Mouse (Mus musculus) spleen, adult 18-20 months (tissue): Measurements from ENCODE around the gene Cfap126.

Experiments
- DNase-seq, 2 experiments: peaks; one replicate each; pipeline ENCODE4 v3.0.0; 2022; ENCODE audit warnings: mixed read lengths in 2 of 2

Gene Cfap126

GRCm38 (mm10) chr1:171096110-171096964 lies 17.4 kb upstream of the Cfap126 start:
- no peak for DNase-seq

GRCm38 (mm10) chr1:171097136-171097535 lies 16.6 kb upstream of the Cfap126 start:
- no peak for DNase-seq

- DNase-seq: no peak
These were observed 16.1 kb upstream of the Cfap126 start for GRCm38 (mm10) chr1:171097612-171098011.

- no peak for DNase-seq
These were observed 12.7 kb upstream of the Cfap126 start for GRCm38 (mm10) chr1:171101033-171101432.

- DNase-seq: peak; percentile 66 to 78
These were observed 11.8 kb upstream of the Cfap126 start for GRCm38 (mm10) chr1:171101733-171102546.

DNA sequence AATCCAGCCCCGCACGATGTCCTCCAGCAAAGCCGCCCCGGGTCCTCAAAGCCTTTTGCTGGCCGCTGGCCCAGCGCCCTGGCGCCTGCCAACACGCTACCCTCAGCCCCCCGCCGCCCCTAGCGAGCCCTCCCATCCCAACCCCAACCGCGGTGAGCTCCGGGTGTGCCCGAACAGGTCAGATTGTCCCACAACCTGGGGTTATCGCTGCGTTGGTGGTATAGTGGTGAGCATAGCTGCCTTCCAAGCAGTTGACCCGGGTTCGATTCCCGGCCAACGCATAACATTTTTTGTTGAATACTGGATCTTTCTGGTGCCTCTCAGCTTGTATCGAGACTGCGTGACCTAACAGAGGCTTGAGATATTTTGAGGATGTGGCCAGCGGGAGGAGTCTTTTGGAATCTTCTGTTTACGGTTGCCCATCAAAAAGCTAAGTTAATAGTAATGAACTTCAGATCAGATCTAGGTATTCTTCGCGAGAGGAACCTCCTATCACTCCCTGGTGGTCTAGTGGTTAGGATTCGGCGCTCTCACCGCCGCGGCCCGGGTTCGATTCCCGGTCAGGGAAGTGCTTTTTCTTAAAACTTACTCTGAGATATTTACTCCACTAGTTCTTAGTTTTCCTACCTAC lies 11.1 kb upstream of the Cfap126 start:
- peak; percentile 68 to 82 for DNase-seq

- DNase-seq: peak in 1 of 2 experiments; percentile 15
These were observed 10.4 kb upstream of the Cfap126 start for GRCm38 (mm10) chr1:171103179-171103840.

DNA sequence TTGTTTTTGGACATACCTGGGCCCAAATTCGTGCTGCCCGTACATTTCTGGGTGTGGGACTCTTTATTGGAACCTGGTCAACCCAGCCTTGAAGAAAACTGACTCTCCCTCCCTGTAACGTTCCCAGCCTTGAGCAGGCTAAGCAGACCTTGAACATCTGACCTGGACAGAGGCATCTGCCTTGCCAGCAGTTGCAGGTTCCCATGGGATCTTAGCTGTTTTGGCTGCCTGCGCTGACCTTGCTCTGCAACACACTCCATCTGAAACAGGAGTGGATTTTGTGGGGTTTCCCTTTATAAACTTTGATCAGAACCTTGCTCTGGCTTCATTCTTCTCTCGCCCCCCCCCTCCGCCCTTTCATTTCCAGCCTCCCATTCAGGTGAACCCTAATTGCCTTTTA lies 8.5 kb upstream of the Cfap126 start:
- DNase-seq: no peak

GRCm38 (mm10) chr1:171109620-171110019 lies 4.1 kb upstream of the Cfap126 start:
- no peak for DNase-seq

GRCm38 (mm10) chr1:171110659-171111019 lies 3.1 kb upstream of the Cfap126 start:
- no peak for DNase-seq

DNA sequence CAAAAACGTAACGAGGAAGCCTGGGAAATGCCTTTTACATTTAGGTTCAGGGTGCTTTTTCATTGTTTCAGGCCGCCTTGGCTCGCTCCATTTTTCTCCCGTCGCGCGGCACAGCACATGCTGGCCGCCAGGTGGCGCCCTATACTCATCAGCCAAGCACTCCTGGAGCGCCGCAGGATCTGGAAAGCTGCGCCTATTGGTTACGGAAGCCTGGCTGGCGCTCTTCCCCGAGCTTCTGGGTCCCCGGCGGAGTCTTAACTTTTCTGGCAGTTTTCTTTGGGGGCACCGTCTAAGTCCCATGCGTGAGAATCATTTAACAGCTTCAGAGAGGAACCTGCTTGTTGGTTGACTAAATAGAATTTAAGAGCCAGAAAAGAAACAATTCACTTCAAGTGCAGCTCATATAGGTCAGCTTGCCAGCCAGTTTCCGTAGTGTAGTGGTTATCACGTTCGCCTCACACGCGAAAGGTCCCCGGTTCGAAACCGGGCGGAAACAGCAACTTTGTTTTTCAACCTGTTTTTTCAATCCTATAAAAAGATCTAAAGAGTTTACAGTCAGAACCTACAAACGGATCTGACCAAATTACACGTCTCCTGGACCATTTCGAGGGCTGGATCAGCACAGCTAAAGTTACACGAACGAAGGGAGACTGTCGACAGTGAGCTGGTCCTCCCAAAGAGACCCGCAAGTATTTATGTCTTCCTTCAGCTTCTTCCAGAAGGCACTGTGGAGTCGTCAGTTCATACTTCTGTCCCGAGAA lies 2.5 kb upstream of the Cfap126 start:
- peak; percentile 78 to 89 for DNase-seq

- DNase-seq: no peak
These were observed 1.7 kb upstream of the Cfap126 start for GRCm38 (mm10) chr1:171111781-171112575.

DNA sequence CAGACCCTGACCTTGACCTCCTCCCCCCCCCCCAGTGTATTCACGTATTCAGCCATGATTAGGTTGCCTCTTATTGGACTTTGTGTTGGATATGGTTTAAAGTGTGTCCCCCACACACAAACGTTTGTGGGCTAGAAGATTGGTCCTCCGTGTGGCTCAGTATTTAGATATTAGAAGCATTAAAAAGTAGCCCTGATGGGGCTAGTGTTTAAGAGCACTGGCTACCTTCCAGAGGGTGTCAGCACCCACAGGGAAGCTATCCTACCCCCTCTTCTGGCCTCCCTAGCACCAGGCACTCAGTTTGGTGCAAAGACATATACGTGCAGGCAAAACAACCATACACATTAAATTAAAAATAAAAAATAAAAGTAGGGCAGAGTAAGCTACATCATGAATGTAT lies 732 bp upstream of the Cfap126 start:
- no peak for DNase-seq

- no peak for DNase-seq
These were observed 2.6 kb downstream of the Cfap126 start for GRCm38 (mm10) chr1:171116280-171116679.

GRCm38 (mm10) chr1:171118269-171118684 lies 4.6 kb downstream of the Cfap126 start:
- peak in 1 of 2 experiments; percentile 34 for DNase-seq

GRCm38 (mm10) chr1:171118996-171119395 lies 5.3 kb downstream of the Cfap126 start:
- no peak for DNase-seq

DNA sequence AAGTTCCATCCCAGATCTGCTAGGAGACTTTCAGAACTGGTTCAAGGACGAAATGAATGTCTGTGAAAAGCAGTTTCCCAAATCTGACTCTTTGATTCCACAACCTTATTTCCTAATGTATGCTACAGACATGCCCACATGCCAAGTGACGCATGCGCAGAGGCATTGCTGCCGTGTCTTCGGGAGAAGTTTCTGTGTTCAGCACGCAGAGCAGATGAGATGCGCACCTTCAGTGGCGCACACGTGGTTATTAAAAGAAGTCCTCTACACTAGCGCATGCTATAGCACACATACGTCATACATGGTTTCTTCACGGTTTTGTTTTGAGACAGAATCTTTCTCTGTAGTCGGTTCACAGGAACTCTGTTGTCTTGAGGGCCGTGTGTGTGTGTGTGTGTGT lies 5.7 kb downstream of the Cfap126 start:
- DNase-seq: no peak

DNA sequence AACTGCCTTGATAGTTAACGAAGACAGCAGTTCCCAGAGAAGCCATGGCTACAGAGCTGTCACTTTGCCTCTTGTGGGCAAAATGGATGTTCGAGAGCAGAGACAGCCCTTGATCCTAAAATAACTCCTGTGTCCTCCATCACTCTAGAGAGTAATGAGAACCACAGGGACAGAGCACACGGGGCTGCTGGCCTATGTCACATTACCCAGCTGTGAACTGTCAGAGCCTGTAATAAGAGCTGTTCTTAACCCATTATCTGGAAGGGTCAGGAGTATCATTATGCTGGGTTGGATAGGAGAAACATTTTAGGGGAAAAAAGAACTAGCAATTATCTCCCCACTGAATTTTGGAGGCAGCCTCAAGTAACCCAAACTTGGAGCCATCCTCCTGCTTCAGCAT lies 7.2 kb downstream of the Cfap126 start:
- no peak for DNase-seq

- no peak for DNase-seq
These were observed 8.1 kb downstream of the Cfap126 start for GRCm38 (mm10) chr1:171121839-171122238.

GRCm38 (mm10) chr1:171122932-171123331 lies 9.2 kb downstream of the Cfap126 start:
- DNase-seq: no peak

GRCm38 (mm10) chr1:171124398-171124797 lies 10.7 kb downstream of the Cfap126 start:
- no peak for DNase-seq
